ENCODE assay signal across 8 mouse cellular contexts in genomic region chr1:86064271-86064991, GRCm38 (mm10). TPM values are rescaled to one million over a fixed set of nuclear protein-coding genes. Genes with fewer than 3 reads are reported as not detected.
DNase-seq lines count a peak whose midpoint lies in the region; ATAC-seq lines count a peak whose summit lies in the region.

TSS of gene Psmd1 (plus strand) at chr1:86064387.

- peak; percentile 95 for ATAC-seq in hindbrain, embryonic 16.5 days

- H3K4me3 ChIP-seq in hindbrain, embryonic 16.5 days (ENCODE audit: low read length), result peak within 1 kb of the TSS; percentile 64
- H3K4me3 ChIP-seq in macrophage (ENCODE audit: inconsistent target), result peak within 1 kb of the TSS; percentile 99

- peak within 1 kb of the TSS; percentile 86 for H3K4me2 ChIP-seq in hindbrain, embryonic 16.5 days (ENCODE audit: low read length)

- no peaks in the 10 kb centered on the region for H3K27me3 ChIP-seq in hindbrain, embryonic 16.5 days (replicated peaks; ENCODE audit: control insufficient read depth, insufficient read depth, low read length)

- under 1% methylated on average over 46 of the region's 47 CpGs for WGBS in hindbrain, embryonic 16.5 days
- under 1% methylated on average over 47 of the region's 47 CpGs for WGBS in macrophage (ENCODE audit: missing documents)

- H3K9me3 ChIP-seq in hindbrain, embryonic 16.5 days (ENCODE audit: control insufficient read depth, low read length), result 0 out of 2 replicates have a peak, but pooled peaks cover 2% of the 10 kb centered on the region

- peak within 1 kb of the TSS; percentile 98 for H3K9ac ChIP-seq in hindbrain, embryonic 16.5 days (ENCODE audit: low read depth, low read length)

- DNase-seq in WW6 (ENCODE audit: low read depth, low spot score), result peak; percentile 83
- peak; percentile 60 to 82 for DNase-seq in cerebellum, postnatal 4 days (ENCODE audit: low spot score in 2 of 2)
- peak; percentile 91 for DNase-seq in gastrocnemius, adult 18-20 months (ENCODE audit: low spot score)
- peak; percentile 86 to 90 for DNase-seq in left cerebral cortex, adult 18-20 months (ENCODE audit: low spot score in 2 of 2)
- DNase-seq in right cerebral cortex, adult 18-20 months, result peak; percentile 87
- peak; percentile 49 for DNase-seq in urinary bladder, postnatal 10 days (ENCODE audit: low spot score)

- H3K36me3 ChIP-seq in hindbrain, embryonic 16.5 days (ENCODE audit: control insufficient read depth, insufficient read depth, low read length), result no peaks in the 10 kb centered on the region
- H3K36me3 ChIP-seq in macrophage (ENCODE audit: inconsistent target), result no peaks in the 10 kb centered on the region

- peak within 1 kb of the TSS; percentile 82 for H3K27ac ChIP-seq in hindbrain, embryonic 16.5 days (ENCODE audit: low read depth, low read length)
- H3K27ac ChIP-seq in macrophage, result peak within 1 kb of the TSS; percentile 84

- peaks cover 12% of the 10 kb centered on the region for H3K4me1 ChIP-seq in hindbrain, embryonic 16.5 days (ENCODE audit: control insufficient read depth, insufficient read depth, low read depth, low read length)

- H3K79me2 ChIP-seq in macrophage (ENCODE audit: inconsistent target), result peaks cover 49% of the 10 kb centered on the region

RNA-seq across cellular contexts. Expression of gene Psmd1, which starts in this region (rescaled TPM):
- 100 to 1,000 TPM; 126 to 128 TPM for total RNA-seq in gastrocnemius, adult 18-20 months (2021)
- 193 and 196 TPM in 2 replicates for polyA plus RNA-seq in hindbrain, embryonic 16.5 days (2015; fragmentation: Nextera tagmentation; extraction: Ambion mirVana)
- total RNA-seq in left cerebral cortex, adult 18-20 months (2021), result 100 to 1,000 TPM; 114 to 115 TPM
- 100 to 1,000 TPM in 23 of 26 experiments, 10 to 100 TPM in 3; 84.5 to 173 (median 136) TPM for total RNA-seq in macrophage (2018; cell fraction: chromatin; rRNA removed)
- total RNA-seq in macrophage (2018; cell fraction: cytosol; rRNA removed), result 100 to 1,000 TPM in 4 of 26 experiments, 10 to 100 TPM in 22; 69.1 to 112 (median 93.9) TPM
- 100 to 1,000 TPM in 10 of 26 experiments, 10 to 100 TPM in 16; 70.8 to 155 (median 93.3) TPM for total RNA-seq in macrophage (2018; cell fraction: nucleus; rRNA removed)
- polyA plus RNA-seq in macrophage (2018), result 78.8 to 209 TPM (median 123 TPM) in 3 replicates

Comparison
In these comparisons a context has a peak if more than half of its experiments do, and no peak if none do; other contexts are left out.
1. Peak in every context shown above with its lines: DNase-seq, ATAC-seq, H3K4me3 ChIP-seq and H3K27ac ChIP-seq.